Mouse (Mus musculus): ENCODE data around the gene Bicdl1. TPM values are rescaled to one million over a fixed set of nuclear protein-coding genes. Genes with fewer than 3 reads are reported as not detected.

Bicdl1 gene
- total and polyA plus RNA-seq, 2 experiments from 2014 or later, result 6.9 to 9.0 TPM

- WGBS, result 60% methylated on average over 3 of the region's 3 CpGs
Measured at GRCm38 (mm10) chr5:115717106-115717505, 14.3 kb downstream of the Bicdl1 start.

DNA sequence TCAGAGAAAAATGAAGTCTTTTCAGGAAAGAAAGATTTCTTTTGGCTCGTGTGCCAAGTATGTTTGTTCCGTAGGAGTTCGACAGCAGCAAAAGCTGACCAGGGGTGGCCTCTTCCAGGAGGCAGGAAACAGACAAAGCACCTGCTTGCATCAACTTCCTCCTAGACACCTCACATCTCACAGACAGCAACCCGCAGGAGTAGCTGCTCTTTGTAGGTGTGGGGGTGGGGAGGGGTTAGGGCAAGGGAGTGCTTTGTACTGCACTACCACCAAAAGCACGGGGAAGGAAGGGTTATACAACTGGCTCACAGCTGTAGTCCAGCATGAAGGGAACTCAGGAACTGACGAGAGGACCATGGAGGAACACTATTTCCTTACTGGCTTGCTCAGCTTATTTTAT is 15.0 kb downstream of the Bicdl1 start:
- H3K36me3 ChIP-seq (replicated peaks; ENCODE audit: control insufficient read depth, insufficient read depth, low read length), result no peaks in the 10 kb centered on the region
- H3K4me2 ChIP-seq (ENCODE audit: low read depth, low read length), result no peak overlapping the region
- H3K9me3 ChIP-seq (replicated peaks; ENCODE audit: control insufficient read depth, low read length), result no peaks in the 10 kb centered on the region
- H3K4me1 ChIP-seq (ENCODE audit: control insufficient read depth, insufficient read depth), result no peaks in the 10 kb centered on the region
- no peak for DNase-seq (ENCODE audit: low spot score)
- no peaks in the 10 kb centered on the region for H3K27me3 ChIP-seq (ENCODE audit: control insufficient read depth, insufficient read depth, low read length)
- ATAC-seq (ENCODE audit: insufficient read depth, low read depth), result no peak
- H3K4me3 ChIP-seq (ENCODE audit: low read depth, low read length), result no peak overlapping the region
- H3K9ac ChIP-seq (replicated peaks; ENCODE audit: low read depth, low read length), result no peak overlapping the region
- no peak for TF ChIP-seq CTCF (IDR thresholded peaks at IDR 0.05; ENCODE audit: low read depth)
- no peak for TF ChIP-seq EP300 (IDR thresholded peaks at IDR 0.05; ENCODE audit: low read depth)
- 53% methylated on average over 6 of the region's 6 CpGs for WGBS
- no peak overlapping the region for H3K27ac ChIP-seq (ENCODE audit: low read depth)

More at GRCm38 (mm10) chr5:115717106-115717505, 14.3 kb downstream of the Bicdl1 start:
- H3K36me3 ChIP-seq (replicated peaks; ENCODE audit: control insufficient read depth, insufficient read depth, low read length), result no peaks in the 10 kb centered on the region
- H3K27ac ChIP-seq (ENCODE audit: low read depth), result peak overlapping the region; percentile 19; the same call in 1 of the 2 replicates
- H3K27me3 ChIP-seq (ENCODE audit: control insufficient read depth, insufficient read depth, low read length), result no peaks in the 10 kb centered on the region
- no peak for TF ChIP-seq EP300 (IDR thresholded peaks at IDR 0.05; ENCODE audit: low read depth)
- TF ChIP-seq CTCF (IDR thresholded peaks at IDR 0.05; ENCODE audit: low read depth), result no peak
- no peak for DNase-seq (ENCODE audit: low spot score)
- H3K4me3 ChIP-seq (ENCODE audit: low read depth, low read length), result no peak overlapping the region
- ATAC-seq (ENCODE audit: insufficient read depth, low read depth), result no peak
- H3K4me2 ChIP-seq (ENCODE audit: low read depth, low read length), result no peak overlapping the region
- H3K4me1 ChIP-seq (ENCODE audit: control insufficient read depth, insufficient read depth), result no peaks in the 10 kb centered on the region
- no peaks in the 10 kb centered on the region for H3K9me3 ChIP-seq (replicated peaks; ENCODE audit: control insufficient read depth, low read length)
- no peak overlapping the region for H3K9ac ChIP-seq (replicated peaks; ENCODE audit: low read depth, low read length)

DNA sequence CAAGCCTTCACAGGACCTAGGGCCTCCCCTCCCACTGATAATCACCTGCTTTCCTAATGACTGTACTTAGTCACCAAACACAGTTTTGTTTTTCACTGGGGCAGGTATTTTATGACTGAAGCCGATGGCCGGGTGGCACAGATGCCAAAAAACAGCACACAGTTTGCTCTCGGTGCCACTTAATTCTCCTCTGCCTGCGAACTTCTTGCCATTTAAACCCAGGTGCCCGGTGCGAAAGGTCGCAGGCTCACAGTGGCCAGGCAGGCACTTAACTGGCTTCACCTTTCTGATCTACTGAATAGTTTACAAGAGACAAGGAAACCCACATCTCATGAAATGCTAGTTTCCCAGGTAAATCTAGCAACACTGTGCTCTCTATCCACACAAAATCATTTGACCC is 16.7 kb downstream of the Bicdl1 start:
- no peak for TF ChIP-seq CTCF (IDR thresholded peaks at IDR 0.05; ENCODE audit: low read depth)
- no peak for TF ChIP-seq EP300 (IDR thresholded peaks at IDR 0.05; ENCODE audit: low read depth)
- 81% methylated on average over 7 of the region's 7 CpGs for WGBS
- ATAC-seq (ENCODE audit: insufficient read depth, low read depth) (no peak), DNase-seq (ENCODE audit: low spot score) (no peak)
- H3K9ac ChIP-seq (replicated peaks; ENCODE audit: low read depth, low read length), result no peak overlapping the region
- no peaks in the 10 kb centered on the region for H3K27me3 ChIP-seq (ENCODE audit: control insufficient read depth, insufficient read depth, low read length)
- no peaks in the 10 kb centered on the region for H3K4me1 ChIP-seq (ENCODE audit: control insufficient read depth, insufficient read depth)
- no peak overlapping the region for H3K4me2 ChIP-seq (ENCODE audit: low read depth, low read length)
- no peak overlapping the region for H3K4me3 ChIP-seq (ENCODE audit: low read depth, low read length)
- no peaks in the 10 kb centered on the region for H3K9me3 ChIP-seq (replicated peaks; ENCODE audit: control insufficient read depth, low read length)
- H3K27ac ChIP-seq (ENCODE audit: low read depth), result no peak overlapping the region
- no peaks in the 10 kb centered on the region for H3K36me3 ChIP-seq (replicated peaks; ENCODE audit: control insufficient read depth, insufficient read depth, low read length)

DNA sequence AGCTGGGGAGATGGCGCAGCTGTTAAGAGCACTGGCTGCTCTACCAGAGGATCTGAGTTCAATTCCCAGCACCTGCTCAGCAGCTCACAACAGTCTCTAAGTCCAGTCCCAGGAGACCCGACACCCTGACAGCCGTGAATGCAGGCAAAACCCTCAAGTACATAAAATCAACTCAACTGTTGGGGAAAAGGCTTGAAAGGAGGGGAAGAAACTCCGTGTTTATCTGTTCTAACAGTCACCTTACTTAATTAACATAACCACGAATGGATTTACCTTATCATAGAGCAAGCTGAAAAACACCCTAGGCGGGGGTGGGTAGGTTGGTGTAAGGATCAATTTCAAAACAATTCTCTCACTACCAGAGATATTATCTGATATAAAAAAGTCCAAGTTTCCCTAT is 18.9 kb downstream of the Bicdl1 start:
- TF ChIP-seq EP300 (IDR thresholded peaks at IDR 0.05; ENCODE audit: low read depth) (no peak), CTCF (IDR thresholded peaks at IDR 0.05; ENCODE audit: low read depth) (no peak)
- no peaks in the 10 kb centered on the region for H3K4me1 ChIP-seq (ENCODE audit: control insufficient read depth, insufficient read depth)
- no peaks in the 10 kb centered on the region for H3K9me3 ChIP-seq (replicated peaks; ENCODE audit: control insufficient read depth, low read length)
- H3K36me3 ChIP-seq (replicated peaks; ENCODE audit: control insufficient read depth, insufficient read depth, low read length), result no peaks in the 10 kb centered on the region
- no peaks in the 10 kb centered on the region for H3K27me3 ChIP-seq (ENCODE audit: control insufficient read depth, insufficient read depth, low read length)
- whole genome bisulfite sequencing, result 64% methylated on average over 6 of the region's 6 CpGs
- H3K9ac ChIP-seq (replicated peaks; ENCODE audit: low read depth, low read length), result no peak overlapping the region
- DNase-seq (ENCODE audit: low spot score) (no peak), ATAC-seq (ENCODE audit: insufficient read depth, low read depth) (no peak)
- no peak overlapping the region for H3K27ac ChIP-seq (ENCODE audit: low read depth)
- H3K4me3 ChIP-seq (ENCODE audit: low read depth, low read length), result no peak overlapping the region
- no peak overlapping the region for H3K4me2 ChIP-seq (ENCODE audit: low read depth, low read length)

- Histone ChIP-seq H3K27me3 (ENCODE audit: control insufficient read depth, insufficient read depth, low read length) (no peaks in the 10 kb centered on the region), H3K4me3 (ENCODE audit: low read depth, low read length) (no peak overlapping the region), H3K9me3 (replicated peaks; ENCODE audit: control insufficient read depth, low read length) (no peaks in the 10 kb centered on the region), H3K9ac (replicated peaks; ENCODE audit: low read depth, low read length) (no peak overlapping the region), H3K4me1 (ENCODE audit: control insufficient read depth, insufficient read depth) (no peaks in the 10 kb centered on the region), H3K4me2 (ENCODE audit: low read depth, low read length) (no peak overlapping the region), H3K27ac (ENCODE audit: low read depth) (no peak overlapping the region), H3K36me3 (replicated peaks; ENCODE audit: control insufficient read depth, insufficient read depth, low read length) (no peaks in the 10 kb centered on the region)
- WGBS, result 64% methylated on average over 11 of the region's 11 CpGs
- ATAC-seq (ENCODE audit: insufficient read depth, low read depth) (no peak), DNase-seq (ENCODE audit: low spot score) (no peak)
- TF ChIP-seq EP300 (IDR thresholded peaks at IDR 0.05; ENCODE audit: low read depth), result no peak
- TF ChIP-seq CTCF (IDR thresholded peaks at IDR 0.05; ENCODE audit: low read depth), result no peak
Measured at GRCm38 (mm10) chr5:115711636-115712419, 19.6 kb downstream of the Bicdl1 start.

GRCm38 (mm10) chr5:115710171-115710570 is 21.2 kb downstream of the Bicdl1 start:
- WGBS, result 75% methylated on average over 4 of the region's 4 CpGs
- Histone ChIP-seq H3K36me3 (replicated peaks; ENCODE audit: control insufficient read depth, insufficient read depth, low read length) (no peaks in the 10 kb centered on the region), H3K27me3 (ENCODE audit: control insufficient read depth, insufficient read depth, low read length) (no peaks in the 10 kb centered on the region), H3K4me2 (ENCODE audit: low read depth, low read length) (no peak overlapping the region), H3K27ac (ENCODE audit: low read depth) (no peak overlapping the region), H3K4me1 (ENCODE audit: control insufficient read depth, insufficient read depth) (no peaks in the 10 kb centered on the region), H3K4me3 (ENCODE audit: low read depth, low read length) (no peak overlapping the region), H3K9ac (replicated peaks; ENCODE audit: low read depth, low read length) (no peak overlapping the region), H3K9me3 (replicated peaks; ENCODE audit: control insufficient read depth, low read length) (no peaks in the 10 kb centered on the region)
- no peak for DNase-seq (ENCODE audit: low spot score)
- TF ChIP-seq CTCF (IDR thresholded peaks at IDR 0.05; ENCODE audit: low read depth) (no peak), EP300 (IDR thresholded peaks at IDR 0.05; ENCODE audit: low read depth) (no peak)
- no peak for ATAC-seq (ENCODE audit: insufficient read depth, low read depth)

Data from heart, postnatal 0 days (tissue).